Mouse (Mus musculus): ENCODE results near the gene Trhr2.
A peak's percentile ranks its signal among the peaks of the same experiment; 100 is the strongest.

The Trhr2 gene

DNA sequence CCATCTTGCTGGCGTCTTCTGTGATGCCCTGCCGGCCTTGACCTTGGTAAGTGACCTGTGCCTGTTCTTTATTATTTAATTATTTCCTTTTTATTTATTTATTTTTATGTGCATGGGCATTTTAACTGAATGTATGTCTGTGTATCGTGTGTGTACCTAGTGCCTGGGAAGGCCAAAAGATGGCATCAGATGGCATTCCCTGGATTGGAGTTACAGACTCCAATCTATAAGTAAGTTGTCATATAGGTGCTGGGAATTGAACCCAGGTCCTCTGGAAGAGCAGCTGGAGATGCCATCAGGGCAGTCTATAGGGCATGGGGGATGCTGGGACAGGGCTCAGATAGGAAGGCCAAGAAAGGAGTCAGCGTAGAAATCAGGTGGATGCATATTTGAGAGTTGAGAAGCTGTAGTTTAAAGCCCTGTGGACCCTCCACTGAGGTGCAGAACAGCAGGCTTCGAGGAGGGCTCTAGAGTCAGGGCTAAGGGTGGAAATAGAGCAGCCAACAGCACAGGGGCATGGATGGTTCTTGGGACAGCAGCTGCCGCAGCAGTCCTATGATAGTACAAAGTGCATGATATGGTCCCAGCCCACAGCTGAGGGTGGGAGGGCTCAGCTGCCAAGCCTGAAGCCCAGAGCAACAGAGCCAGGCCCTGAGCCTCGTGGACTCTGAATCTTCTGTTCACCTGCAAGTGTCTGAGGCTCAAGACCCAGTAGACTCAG is at the start of gene Trhr2:
TSS of gene Trhr2 (minus strand) at position 51 of the 721 bp plus-strand sequence.
- DNase-seq, result no peak

DNA sequence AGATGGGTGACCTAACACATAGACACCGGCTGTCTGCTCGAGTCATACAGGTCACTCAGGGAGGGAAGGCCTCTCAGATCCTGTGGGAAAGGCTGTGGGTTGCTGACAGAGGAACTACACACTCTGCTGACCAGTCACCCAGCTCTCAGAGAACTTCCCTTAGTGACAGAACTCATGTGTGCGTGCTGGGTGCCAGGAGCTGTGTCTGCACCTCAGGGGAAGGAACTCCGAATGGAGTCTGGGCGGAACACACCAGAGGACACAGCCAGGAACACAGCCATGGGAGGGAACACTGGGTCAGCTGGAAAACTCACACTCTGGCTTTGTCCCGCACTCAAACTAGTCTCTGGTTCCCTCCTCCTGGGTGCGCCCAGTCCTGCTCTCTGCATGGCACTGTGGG is 47.1 kb upstream of the Trhr2 start:
- no peak for DNase-seq

- DNase-seq, result no peak
Observed at GRCm38 (mm10) chr8:122405146-122405805, 44.7 kb upstream of the Trhr2 start.

DNA sequence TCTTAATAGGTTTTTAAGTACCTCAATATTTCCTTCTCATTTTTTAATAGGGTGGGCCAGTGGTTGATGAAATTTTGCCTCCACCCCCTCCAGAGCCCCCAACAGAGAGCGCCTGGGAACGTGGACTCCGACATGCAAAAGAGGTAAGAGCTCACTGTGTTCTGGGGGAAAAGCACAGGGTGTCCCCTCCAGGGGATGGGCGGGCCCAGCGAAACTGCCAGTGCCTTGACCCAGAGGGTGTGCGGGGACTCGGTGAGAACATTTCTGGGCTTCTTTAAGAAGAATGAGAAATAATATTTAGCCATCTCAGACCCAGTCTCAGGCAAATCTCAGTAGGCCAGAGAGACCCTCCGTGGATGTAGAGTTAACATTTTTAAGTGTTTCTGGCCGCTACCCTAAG is 37.6 kb upstream of the Trhr2 start:
- DNase-seq, result no peak

- peak; percentile 74 for DNase-seq
Observed at GRCm38 (mm10) chr8:122395291-122395690, 34.7 kb upstream of the Trhr2 start.

GRCm38 (mm10) chr8:122393717-122394116 is 33.2 kb upstream of the Trhr2 start:
- DNase-seq, result no peak

DNA sequence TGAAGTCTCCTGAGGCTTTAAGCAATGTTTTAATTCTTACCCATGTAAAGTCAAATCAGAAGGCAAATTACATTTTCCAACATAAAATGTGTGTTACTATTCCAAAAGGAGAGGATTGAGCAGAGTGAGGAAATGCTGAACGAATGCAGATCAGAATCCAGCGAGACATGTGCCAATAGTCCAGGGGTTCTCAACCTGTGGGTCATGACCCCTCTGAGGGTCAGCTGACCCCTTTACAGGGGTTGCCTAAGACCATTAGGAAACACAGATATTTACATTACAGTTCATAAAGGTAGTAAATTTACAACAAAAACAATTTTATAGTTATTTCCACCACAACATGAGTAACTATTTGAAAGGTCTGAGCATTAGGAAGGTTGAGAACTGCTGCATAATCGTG is 30.2 kb upstream of the Trhr2 start:
- DNase-seq, result no peak

GRCm38 (mm10) chr8:122389357-122389756 is 28.8 kb upstream of the Trhr2 start:
- DNase-seq, result no peak

DNA sequence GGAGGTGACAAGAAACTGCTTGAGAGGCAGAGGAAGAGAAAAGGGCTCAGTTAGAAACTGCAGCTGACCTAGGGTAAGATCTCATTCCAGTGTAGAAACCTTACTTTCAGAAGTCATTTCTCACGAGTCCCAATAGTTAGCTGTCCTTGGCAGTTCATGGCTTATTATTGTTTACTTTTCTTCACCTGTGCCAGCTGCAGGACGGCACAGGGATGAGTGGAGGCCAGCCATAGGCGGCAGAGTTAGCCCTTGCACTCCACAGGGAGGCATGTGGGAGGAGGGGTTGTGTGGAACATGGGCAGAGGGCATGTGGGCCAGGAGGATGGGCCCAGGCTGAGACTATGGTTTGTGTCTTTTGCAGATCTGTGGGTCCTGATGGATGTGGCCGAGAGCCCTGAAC is 22.5 kb upstream of the Trhr2 start:
- no peak for DNase-seq

GRCm38 (mm10) chr8:122376365-122377231 is 16.1 kb upstream of the Trhr2 start, which contains the start of gene Zc3h18:
Zc3h18 (plus strand) TSS chr8:122376609.
- DNase-seq, result peak; percentile 100

GRCm38 (mm10) chr8:122375751-122376364 is 15.3 kb upstream of the Trhr2 start:
- no peak for DNase-seq

GRCm38 (mm10) chr8:122375320-122375719 is 14.8 kb upstream of the Trhr2 start:
- DNase-seq, result peak; percentile 42

DNA sequence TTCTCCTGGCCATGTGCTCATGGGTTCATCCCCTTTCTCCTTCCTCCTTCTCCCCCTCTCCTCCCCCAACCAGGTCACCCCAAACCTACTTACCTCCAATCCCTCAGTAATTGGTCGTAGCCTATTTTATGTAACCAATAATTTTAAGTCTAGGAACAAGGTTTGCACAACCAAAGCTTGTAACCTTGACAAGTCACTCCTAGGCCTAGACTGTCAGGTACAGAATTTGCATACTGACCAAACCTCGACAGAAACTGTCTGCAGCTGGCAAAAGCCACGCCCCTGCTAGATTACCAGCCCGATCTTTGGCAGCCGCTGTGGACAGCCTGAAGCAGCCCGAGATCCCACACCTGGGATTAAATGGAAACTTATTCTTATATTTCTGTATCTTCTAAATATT is 11.2 kb upstream of the Trhr2 start:
- DNase-seq, result no peak

DNA sequence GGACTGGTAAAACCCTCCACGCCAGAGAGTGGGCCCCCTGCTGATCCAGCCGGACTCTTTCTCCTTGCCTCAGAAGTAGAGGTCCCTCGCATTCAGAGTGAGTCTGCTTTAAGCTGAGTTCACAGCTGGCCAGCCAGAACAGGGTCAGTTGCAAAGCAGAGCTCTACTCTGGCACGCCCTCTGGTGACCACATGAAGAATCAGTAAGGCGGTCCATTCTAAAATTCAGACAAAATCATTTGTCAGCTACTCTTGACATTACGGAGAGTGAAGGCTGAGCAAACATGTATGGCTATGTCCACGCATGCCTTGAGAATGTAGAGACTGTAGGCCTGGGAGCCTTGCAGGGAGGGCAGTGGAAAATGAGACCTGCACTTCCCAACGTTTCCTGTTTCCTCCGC is 9.1 kb upstream of the Trhr2 start:
- DNase-seq, result peak; percentile 50

- no peak for DNase-seq
Observed at GRCm38 (mm10) chr8:122368494-122368893, 7.9 kb upstream of the Trhr2 start.

DNA sequence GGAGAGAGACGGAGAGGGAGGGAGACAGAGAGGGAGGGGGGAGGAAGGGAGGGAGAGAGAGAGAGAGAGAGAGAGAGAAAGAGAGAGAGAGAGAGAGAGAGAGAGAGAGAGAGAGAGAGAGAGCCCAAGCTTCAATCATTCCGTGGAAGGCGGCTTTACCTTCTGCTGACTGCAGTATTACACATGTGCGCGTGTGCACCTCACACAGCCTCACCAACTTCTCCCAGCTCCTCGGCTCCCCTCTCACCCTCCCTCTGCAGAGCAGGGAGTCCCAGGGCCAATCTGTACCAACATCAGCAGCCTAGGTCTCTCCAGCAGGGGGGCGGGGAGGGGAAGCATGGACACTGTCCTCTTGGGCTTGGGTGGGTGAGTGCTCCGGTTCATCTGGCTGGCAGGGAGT is 2.4 kb upstream of the Trhr2 start:
- DNase-seq, result no peak

DNA sequence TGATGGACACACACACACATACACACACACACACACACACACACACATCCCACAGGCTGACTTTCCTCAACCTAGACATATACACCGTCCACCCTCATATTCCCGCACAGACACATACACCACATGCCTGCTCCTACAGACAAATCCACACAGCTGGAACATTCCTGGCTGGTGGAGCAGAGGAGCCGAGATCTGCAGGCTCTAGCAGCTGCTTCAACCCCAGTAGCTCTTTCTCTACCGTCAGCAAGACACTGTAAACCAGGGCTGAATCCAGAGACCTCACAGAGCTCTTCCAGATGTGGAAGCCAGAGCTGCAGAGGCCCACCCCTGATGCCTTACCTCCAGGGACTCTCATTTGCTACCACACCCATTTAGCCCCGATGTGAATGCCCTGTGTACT is 1.7 kb upstream of the Trhr2 start:
- no peak for DNase-seq

GRCm38 (mm10) chr8:122359111-122359775 is 1.3 kb downstream of the Trhr2 start:
- DNase-seq, result no peak

GRCm38 (mm10) chr8:122357641-122358040 is 2.9 kb downstream of the Trhr2 start:
- DNase-seq, result no peak

DNA sequence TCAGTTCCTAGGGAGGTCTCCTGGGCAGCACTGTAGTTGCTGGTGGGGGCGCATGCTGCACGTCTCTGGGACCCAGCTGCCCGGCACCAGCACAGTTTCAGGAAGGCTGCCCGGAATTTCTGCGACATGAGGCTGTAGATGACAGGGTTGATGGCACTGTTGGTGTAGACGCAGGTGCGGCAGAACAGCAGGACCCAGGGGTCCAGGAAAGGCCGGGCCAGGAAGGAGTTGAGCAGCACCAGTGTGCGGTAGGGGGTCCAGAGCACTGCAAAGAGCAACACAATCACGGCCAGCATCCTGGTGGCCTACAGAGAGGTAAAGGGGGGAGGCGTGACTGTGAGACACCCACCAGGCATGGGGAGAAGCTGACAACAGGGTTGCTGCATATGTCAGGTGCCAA is 3.3 kb downstream of the Trhr2 start:
- no peak for DNase-seq

- no peak for DNase-seq
Observed at GRCm38 (mm10) chr8:122355642-122356606, 4.6 kb downstream of the Trhr2 start.
